Mouse (Mus musculus) heart, postnatal 25 days (tissue): Measurements from ENCODE around the gene Atp6v0b. TPM values are rescaled to one million over a fixed set of nuclear protein-coding genes. Genes with fewer than 3 reads are reported as not detected.
A peak's percentile ranks its signal among the peaks of the same experiment; 100 is the strongest.

Experiments used
- DNase-seq: peaks from one replicate; pipeline ENCODE4 v3.0.0; 2022; ENCODE audit warnings: low spot score
- intact Hi-C: fragments of 180-260 bp; cut with DNase I; formaldehyde crosslinking; loops from one replicate; pipeline ENCODE4 v1.15.1; 2025
- total RNA-seq, 2 experiments: library from RNA; stranded (reverse); gene quantifications; 2 replicates each; pipeline ENCODE4 v1.2.3; 2021

Atp6v0b gene
- 100 to 1,000 TPM; 111 to 127 TPM for total RNA-seq

DNA sequence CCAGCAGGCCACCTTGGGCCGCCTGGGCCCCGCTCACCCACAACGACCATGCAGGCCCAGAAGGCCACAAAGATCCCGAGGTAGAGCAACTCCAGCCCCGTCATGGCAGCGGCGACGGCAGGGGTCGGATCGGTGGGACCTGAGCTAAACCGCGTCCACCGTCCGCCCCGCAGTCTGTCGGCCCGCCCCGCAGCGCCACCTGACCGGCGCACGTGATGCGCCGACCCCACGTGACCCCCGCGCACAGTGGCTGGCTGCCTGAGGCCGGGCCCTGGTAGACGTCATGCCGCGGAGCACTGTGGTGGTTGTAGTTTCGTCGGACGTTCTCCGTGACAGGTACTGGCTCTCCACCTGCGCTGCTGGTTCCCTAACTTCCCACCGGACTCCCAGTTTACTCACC, at the start of gene Atp6v0b:
TSS of gene Atp6v0b (minus strand) at position 201 of the 400 bp plus-strand sequence.
- peak; percentile 89 for DNase-seq
- intact Hi-C loops = no loop called here

DNA sequence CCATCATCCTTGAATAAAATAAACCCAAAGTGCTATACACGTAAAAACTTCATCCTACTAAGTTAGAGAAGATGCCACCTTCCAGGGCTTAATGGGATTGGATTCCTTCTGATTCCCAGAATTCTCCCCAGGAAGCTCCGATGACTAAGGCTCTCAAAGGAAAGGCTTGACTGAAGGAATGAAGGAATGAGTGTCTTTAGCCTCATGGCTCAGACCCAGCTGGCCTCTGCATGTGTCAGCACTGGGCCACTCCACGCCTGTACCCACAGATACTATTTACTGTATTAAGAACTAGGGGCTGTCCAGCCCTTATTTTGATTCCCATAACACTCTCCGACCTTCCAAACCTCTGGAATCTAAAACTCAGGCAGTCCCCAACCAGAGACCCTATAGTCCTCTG, 46.9 kb upstream of the Atp6v0b start:
- DNase-seq = no peak
- intact Hi-C loops = no loop called here

DNA sequence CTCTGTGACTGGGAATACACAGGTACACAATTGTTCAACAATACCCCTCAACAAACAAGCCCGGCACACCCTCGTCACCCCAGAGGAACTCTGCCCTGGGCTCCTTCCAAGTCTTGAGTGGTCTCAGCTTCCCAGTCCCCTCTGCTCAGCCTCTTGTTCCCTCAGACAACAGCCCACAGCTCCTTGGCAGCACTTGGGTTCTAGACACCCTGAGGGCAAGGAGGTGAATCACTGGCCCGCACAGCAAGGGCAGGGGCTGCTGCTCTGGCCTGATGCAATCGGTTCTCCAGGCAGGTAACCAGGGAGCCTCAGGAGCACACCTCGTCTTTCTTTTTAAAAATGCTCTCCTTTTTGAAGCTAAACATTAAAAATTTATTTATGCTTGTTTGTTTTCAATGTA, 46.1 kb upstream of the Atp6v0b start:
- no peak for DNase-seq
- intact Hi-C loops = no loop called here

DNA sequence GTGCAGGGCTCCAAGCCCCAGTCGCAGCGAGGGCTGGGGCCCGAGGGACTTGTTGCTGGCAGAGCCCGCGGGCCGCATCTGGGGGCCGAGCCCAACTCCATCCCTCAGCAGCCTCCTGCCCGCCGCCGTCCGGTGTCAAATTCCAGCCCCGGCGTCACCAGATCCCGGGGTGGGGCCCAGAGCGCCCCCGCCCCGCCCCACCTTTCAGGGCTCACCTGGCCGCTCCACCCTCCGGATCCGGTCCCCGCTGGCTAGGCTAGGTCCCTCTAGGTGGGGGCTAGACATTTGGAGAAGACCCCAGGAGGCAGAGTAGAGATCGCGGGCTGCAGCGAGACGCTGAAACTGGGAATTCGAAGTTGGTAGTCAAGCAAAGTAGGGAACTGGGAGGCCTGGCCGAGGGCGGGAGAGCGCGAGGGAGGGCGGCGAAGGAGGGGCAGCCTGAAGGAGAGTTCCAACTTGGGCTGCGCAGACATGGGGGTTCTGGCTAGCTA, 42.3 kb upstream of the Atp6v0b start, which contains the start of gene Artn:
TSS of gene Artn (minus strand) at position 373 of the 491 bp plus-strand sequence.
- intact Hi-C loops = loop anchor here (5.0 kb wide), 1 partner anchor 102 kb away; no protein-coding TSS in a partner anchor
- DNase-seq = no peak

DNA sequence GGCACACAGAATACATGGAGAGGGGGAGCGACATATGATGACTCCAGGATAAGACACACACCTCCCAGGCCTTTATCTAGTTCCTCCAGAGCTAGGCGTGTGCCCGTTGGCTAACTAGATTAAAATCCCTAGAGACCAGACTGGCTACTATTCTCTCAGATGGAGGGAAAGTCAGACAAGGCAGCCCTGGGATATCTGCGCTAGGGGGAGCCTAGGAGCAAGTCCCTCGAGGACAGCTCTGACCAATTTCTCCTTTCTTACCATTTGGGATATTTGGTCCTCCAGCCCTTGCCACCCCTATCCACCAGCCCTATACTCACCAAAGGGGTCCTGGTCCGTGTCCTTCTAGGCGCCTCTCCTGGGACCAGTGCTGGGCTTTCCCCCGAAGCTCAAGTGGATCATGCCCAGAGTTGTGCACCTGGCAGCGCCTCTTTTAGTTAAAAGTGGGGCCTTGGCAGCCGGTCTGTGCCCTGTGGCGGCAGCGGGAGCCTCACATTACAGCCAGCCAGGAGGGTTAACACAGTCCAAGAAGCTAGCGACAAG, 41.6 kb upstream of the Atp6v0b start:
- intact Hi-C loops = loop anchor here (1.0 to 5.0 kb wide), 2 partner anchors 101 to 155 kb away; no protein-coding TSS in a partner anchor
- DNase-seq = no peak

DNA sequence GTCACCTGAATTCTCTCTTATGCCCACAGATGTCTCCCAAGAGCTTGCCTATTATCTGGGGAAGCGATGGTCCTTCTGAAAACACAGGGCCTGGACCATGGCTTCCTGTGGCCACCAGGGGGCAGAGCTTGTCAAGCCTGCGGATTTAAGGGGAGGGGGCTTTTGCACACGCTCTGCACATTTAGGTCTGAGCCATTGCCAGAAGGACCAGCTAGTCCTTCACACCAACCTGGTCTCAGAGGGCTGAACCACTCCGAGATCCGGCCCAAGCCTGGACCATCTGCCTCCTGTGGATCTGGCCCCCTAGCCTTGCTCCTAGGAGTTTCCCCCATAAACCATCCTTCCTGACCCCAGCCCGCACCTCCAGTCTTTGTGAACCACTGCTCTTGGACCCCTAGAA, 41.1 kb upstream of the Atp6v0b start:
- intact Hi-C loops = loop anchor here (1.0 to 5.0 kb wide), 2 partner anchors 101 to 155 kb away; no protein-coding TSS in a partner anchor
- no peak for DNase-seq

DNA sequence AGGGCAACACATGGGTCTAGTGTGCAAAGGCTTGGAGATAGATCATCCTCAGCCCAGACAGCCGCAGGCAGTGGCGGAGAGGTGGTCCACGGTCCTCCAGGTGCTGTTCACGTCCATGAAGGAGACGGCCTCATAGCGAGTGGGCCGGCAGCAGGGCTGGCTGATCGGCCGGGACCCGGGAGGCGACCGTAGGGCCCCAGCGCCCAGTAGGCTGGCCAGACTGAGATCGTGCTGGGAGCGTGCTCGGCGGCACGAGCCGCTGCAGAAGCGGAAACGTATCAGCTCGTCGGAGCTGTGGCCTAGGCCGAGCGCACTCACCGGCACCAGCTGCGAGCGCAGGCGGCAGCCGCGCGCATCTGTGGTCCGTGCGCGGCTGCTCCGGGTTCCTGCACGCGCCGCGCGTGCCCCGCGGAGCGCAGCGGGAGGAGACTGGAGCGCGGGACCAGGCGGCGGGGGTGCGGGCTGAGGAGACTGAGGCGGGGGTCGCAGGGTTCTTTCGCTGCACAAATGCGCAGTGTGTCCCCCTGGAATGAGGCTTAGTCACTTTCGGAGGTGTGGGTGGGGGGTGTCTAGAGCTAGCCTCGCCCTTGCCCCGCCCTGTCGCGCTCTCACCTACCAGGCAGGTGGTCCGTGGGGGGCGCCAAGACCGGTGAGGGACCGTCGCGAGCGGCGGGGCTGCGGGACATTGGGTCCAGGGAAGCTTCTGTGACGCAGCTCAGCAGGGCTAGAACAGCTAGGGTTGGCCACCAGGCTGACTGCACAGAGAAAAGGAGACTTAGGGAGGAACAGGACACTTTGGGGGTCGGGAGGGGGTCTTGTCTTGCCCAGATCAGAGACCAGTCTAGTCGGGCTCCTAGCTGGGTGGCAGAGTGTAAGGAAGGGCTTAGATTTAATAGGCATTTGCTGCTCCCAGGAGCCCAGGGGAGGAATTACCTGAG, 39.7 kb upstream of the Atp6v0b start:
- DNase-seq = no peak
- intact Hi-C loops = loop anchor here (5.0 kb wide), 1 partner anchor 100 kb away; no protein-coding TSS in a partner anchor

DNA sequence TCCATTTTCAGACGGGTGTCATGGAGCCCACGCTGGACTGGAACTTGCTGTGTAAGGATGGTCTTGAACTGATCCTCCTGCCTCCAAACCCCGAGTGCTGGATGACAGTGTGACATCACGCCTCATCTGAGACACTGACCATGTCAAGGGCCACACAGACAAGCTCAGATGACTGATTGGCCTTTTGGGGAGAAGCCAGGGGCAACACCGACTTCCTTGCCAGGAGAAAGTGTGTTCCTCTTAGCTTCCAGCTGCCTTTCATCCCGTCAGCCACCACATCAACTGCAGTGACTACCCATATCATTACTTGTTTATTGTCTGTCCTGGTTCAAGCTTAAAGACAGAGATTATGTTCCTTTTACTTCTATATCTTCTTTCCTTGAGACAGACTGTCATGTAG, 37.8 kb upstream of the Atp6v0b start:
- intact Hi-C loops = loop anchor here (5.0 kb wide), 1 partner anchor 98 kb away; no protein-coding TSS in a partner anchor
- no peak for DNase-seq

DNA sequence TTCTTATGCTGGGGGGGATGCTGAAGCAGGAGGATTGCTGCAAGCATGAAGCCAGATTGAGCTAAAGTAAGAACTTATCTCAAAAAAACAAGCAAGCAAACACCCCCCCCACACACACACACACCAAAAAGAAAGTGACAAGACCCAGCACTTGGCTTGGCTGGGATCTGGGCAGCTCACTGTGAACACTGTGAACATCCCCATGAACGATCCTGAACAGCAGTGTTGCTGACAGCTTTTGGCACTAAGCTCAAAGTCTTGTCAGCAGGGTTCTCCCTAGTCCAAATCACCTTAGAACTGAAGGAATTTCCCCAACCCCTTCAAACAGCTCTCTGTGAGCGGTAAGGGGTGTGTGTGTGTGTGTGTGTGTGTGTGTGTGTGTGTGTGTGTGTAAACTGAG, 36.3 kb upstream of the Atp6v0b start:
- no peak for DNase-seq
- intact Hi-C loops = no loop called here

DNA sequence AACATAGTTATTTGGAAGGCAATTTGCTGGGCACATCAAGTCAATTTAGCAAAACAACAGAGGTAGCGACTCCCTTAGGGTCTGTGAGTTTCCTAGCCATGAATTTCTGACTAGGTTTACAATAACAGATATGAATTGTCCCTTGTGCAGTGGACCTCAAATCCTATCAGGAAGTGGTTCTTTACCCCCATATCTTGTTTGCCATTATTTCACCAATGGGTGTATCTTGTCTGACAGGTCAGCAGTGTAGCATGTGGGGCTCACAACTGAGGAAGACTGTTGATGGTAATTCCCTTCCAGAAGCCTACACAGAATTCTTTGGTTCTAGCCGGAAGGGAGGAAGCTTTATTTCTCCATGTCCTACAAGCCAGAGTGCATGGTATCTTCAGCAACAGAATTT, 34.2 kb upstream of the Atp6v0b start:
- no peak for DNase-seq
- intact Hi-C loops = no loop called here

DNA sequence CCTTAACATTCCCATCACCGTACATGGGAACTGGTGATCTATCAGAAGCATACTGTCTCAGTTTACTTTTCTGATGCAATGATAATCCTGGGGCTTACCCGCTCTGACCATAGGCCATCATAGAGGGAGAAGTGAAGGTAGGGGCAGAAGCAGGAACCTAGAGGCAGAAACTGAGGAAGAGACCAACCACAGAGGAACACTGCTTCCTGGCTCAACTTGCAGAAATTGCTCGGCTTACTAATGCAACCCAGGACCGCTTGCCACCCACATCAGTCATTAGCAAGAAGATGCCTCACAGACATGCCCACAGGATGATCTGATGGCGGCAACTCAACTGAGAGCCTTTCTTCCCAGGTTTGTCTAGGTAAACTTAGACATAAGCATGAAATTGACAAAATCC, 31.6 kb upstream of the Atp6v0b start:
- intact Hi-C loops = no loop called here
- DNase-seq = no peak

DNA sequence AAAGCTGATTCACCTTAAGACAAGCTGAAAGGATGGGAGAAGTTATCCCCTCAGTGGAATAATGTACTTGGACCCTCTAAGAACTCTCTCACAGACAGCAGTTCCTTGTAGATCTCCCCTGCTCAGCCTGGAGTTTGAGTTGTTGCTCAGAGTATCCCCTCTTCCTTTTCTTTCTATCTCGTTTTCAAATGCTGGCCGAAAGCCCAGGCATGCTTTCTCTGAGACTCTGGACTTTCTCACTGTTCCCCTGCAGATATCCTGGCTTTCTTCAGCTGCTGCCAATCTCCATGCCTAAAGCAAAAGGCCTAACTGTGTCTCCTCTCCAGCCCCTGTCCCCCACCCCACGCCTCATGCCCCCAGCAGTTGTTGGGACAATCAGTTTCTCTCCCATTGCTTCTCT, 31.1 kb upstream of the Atp6v0b start:
- intact Hi-C loops = no loop called here

DNA sequence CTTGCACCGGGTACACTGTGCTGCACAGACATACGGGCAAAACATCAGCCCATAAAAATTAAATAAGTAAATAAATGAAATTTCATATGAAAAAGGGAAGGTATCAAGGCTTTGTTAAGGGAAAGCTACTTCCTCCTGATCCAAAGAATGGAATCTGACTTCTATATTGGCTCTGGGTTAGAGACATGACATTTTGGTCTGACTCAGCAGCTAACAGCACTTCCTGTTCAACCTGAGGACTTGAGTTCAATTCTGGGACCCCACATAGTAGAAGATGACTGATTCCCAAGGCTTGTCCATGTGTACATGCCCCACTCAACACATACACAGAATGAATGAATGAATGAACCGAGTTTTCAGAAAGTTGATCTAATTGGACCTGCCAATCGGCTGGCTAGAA, 30.7 kb upstream of the Atp6v0b start:
- DNase-seq = no peak
- intact Hi-C loops = no loop called here

More for the DNA sequence above, 31.1 kb upstream of the Atp6v0b start:
- no peak for DNase-seq

DNA sequence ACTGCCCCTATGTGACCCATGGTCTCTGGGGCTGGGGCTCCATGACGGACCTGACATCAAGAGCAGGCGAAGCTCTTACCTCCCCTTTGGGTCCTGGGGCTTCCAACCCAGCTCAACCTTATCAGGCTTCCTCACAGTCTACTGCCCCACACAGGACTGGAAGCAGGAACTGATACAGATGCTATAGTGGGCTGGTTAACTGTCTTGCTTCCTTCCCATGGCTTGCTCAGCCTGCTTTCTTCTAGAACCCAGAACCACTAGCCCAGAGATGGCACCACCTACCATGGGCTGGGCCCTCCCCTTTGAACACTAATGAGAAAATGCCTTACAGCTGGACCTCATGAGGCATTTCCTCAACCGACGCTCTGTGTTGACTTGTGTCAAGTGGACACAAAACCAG, 30.3 kb upstream of the Atp6v0b start:
- DNase-seq = no peak
- intact Hi-C loops = no loop called here

DNA sequence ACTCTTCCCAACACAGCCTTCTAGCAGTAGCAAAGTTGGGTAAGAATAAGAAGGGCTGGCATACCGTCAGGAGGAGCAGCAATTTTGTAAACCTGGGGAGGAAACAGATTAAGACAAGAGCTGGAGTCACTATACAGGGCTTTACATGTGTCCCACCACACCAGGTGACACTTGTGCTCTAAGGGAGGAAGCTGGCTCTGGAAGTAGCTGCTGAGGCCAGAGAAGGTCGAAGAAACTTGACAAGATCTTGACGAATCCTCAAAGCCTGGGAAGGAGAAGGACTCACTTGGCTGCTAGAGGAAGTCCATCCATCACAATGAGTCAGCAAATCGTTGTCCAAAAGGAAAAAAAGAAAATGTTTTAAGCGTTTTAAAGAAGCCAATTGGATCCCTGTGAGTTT, 29.3 kb upstream of the Atp6v0b start:
- DNase-seq = no peak
- intact Hi-C loops = no loop called here

DNA sequence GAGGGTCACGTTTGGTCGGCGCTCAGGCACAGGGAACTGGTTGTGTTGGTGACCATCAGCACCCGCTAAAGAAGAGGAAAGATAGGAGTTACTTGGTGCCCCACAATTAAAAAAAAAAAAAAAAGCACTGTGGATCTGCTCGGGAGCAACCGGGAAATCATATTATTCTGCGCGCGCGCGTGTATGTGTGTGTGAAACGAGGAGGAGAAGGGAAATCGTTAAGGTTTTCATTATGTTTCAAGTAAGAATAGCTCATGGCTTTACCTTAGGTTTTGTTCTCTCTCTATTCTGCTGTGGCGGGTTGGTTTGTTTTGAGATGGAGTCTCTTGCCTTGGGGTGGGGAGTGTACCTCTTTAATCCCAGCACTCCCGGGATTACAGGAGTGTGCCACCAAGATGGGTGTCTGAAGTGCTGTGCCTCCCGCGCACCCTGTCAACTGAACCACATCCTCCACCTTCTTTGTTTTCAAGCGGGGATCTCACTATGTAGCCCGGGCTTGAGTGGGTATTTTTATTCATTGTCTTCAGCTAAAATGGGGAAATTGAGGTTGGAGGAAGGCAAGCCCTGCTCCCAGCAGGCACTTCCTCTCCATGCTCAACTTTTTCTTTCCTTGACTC, 28.5 kb upstream of the Atp6v0b start:
- intact Hi-C loops = no loop called here

DNA sequence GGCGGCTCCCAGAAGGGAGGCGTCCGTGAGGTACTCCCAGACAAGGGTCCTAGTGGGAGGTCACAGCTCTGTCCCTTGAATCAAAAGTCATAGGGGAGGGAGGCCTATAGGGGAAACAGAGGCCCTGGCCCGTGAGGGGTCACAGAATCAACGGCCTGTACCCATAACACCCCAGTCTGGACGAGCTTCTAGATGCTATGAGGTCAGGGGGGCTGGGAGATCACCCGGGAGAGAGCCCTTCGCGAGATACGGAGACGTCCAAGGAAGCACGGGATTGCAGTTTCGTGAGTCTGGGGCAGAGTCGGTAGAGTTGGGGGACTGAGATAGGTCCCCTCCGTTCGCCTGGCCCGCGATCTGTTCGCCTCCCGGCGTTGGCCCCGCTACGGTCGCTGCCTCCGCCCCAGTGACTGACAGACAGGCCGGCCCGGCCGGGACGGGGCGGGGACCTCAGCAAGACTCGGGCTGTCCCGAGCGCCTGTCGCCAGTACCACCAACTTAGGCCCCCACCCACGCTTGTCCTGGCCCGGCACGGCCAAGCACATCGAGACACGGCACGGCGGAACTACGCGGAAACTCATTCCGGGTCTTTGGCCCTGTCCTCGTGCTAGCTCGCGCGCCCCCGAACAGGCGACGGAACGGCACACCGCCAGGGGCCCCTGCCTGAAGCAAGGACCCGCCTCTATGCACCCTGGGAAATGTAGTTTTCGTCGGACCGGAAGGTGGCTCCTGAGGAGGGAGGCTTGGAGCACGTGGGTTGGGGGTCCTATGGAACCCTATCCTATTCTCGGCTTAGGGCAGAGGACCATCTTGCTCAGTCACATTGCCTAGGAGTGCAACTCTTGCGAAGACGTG, 27.7 kb upstream of the Atp6v0b start, which contains the start of gene Ipo13:
TSS of gene Ipo13 (minus strand) at position 409 of the 852 bp plus-strand sequence.
- DNase-seq = peak; percentile 86
- intact Hi-C loops = loop anchor here (1.0 to 5.0 kb wide), 2 partner anchors 23 to 262 kb away; partner anchors contain the start of gene Dph2

More for the DNA sequence above, 28.5 kb upstream of the Atp6v0b start:
- DNase-seq = no peak

DNA sequence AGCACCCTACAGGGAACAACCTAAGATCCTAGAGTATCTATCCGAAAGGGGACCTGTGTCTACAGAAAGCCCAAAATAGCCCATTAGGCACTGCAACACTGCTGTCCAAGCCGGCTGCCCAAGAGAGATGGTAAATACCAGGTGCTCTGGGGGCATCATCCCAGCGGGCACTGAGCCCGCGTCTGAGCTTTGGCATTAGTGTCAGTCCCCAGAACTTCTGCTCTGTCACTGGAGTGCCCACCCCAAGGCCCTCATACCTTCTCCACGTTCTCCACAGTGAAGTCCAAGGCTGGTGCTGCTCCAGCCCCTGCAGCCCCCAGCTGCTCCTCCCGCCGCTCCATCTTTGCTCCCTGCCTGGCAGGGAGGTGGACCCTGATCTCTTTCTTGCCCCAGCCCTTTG, 26.9 kb upstream of the Atp6v0b start:
- intact Hi-C loops = loop anchor here (1.0 to 5.0 kb wide), 2 partner anchors 22 to 263 kb away; partner anchors contain the start of gene Dph2
- DNase-seq = no peak

DNA sequence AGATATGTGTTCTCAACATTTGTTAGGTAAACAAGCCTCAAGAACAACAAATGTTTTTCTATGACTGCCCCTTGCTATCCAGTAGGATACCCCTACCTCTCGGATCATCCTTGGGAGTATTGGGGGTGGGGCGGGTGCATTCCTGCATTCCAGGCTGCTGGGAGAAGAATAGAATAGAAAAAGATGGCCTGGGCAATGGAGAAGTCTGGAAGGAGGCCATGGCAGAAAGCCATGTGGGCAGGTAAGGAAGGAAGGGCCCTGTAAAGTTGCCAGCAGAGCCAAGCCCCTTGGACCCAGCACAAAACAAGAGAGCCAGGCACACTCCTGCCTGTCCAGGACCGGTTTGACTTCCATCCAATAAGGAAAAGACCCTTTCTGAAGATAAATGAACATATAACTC, 26.3 kb upstream of the Atp6v0b start:
- no peak for DNase-seq

More for the DNA sequence above, 26.3 kb upstream of the Atp6v0b start:
- intact Hi-C loops = loop anchor here (5.0 kb wide), 1 partner anchor 264 kb away; no protein-coding TSS in a partner anchor
